Mouse (Mus musculus): Measurements from ENCODE around the gene Arl6ip4.
A peak's percentile ranks its signal among the peaks of the same experiment; 100 is the strongest.

Arl6ip4 gene

GRCm38 (mm10) chr5:124095077-124095581 lies 20.8 kb upstream of the Arl6ip4 start:
- peak; percentile 59 for DNase-seq (ENCODE audit: low spot score)

GRCm38 (mm10) chr5:124095596-124096232 lies 20.2 kb upstream of the Arl6ip4 start, which contains the start of gene Abcb9:
Gene Abcb9 (minus strand): TSS chr5:124095798.
- peak; percentile 99 for DNase-seq (ENCODE audit: low spot score)

GRCm38 (mm10) chr5:124098923-124099322 lies 17.0 kb upstream of the Arl6ip4 start:
- no peak for DNase-seq (ENCODE audit: low spot score)

DNA sequence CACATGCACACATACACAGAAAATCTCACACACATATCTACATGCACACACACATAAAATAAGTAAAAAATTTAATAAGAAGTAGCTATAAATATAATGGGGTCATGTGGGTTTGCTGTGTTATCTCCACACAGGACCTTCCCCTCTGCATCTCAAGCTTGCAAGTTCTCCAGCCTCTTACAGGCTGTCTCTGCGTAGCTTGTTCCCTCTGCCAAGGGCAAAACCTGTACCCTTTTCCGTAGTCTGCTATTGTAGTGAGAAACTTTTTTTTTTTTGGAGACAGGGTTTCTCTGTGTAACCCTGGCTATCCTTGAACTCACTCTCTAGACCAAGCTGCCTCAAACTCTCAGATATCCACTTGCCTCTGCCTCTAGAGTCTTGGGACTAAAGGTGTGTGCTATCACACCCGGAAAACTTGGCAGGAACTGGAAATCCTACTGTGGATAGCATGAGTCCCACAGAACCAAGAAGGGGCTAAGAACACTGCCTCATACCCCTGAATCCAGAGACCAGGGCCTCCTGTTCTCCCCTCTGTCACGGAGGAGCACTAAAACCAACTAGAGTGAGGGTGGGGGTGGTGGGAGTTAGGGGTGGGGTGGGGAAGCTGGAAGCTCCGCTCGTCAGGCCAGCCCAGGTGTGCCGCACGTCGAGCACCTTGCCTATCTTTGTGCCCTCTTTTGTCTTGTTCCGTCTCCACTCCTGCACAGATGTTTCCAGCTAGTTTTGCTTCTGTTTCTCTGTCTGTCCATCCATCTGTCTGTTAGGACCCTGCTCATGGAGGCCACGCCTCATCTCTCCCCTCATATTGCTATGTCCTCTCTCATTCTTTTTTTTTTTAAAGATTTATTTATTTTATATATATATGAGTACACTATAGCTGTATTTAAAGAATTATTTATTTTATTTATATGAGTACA lies 15.5 kb upstream of the Arl6ip4 start:
- DNase-seq (ENCODE audit: low spot score) = no peak

- no peak for DNase-seq (ENCODE audit: low spot score)
Measured at GRCm38 (mm10) chr5:124102326-124102725, 13.6 kb upstream of the Arl6ip4 start.

GRCm38 (mm10) chr5:124103020-124103419 lies 12.9 kb upstream of the Arl6ip4 start:
- no peak for DNase-seq (ENCODE audit: low spot score)

GRCm38 (mm10) chr5:124103552-124103951 lies 12.3 kb upstream of the Arl6ip4 start:
- no peak for DNase-seq (ENCODE audit: low spot score)

DNA sequence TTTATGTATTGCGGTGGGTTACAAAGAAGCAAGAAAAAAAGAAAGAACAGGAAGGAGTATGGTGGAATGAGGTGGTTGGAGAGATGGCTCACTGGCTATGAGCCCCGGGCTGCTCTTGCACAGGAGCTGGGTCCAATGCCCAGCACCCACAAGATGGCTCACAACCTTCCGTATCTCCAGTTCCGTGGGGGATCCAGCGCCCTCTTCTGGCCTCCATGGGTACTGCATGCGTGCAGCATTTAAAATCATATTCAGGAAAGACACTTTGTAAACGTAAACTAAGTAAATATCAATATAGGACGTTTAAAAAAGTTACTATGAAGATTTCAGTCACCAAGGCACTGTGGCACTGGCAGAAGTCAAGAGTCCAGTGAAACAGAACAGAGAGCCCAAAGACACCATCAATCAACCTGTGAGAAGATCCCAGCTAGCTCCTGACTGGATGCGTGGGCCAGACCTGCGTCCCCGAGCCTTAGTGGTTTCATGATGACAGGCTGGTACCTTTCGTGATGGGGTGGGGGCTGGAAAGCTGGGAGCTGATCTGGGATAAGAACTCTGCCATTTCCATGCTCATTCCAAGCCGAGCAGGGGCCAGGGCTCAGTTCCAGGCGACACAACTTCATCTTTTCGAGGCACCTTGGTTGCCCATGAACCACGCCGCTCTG lies 4.7 kb upstream of the Arl6ip4 start:
- DNase-seq (ENCODE audit: low spot score) = peak; percentile 55

GRCm38 (mm10) chr5:124111742-124112497 lies 4.0 kb upstream of the Arl6ip4 start, which contains the start of gene Ogfod2:
Gene Ogfod2 (plus strand): TSS chr5:124112297.
- DNase-seq (ENCODE audit: low spot score) = peak; percentile 95

GRCm38 (mm10) chr5:124112531-124112930 lies 3.4 kb upstream of the Arl6ip4 start:
- peak; percentile 66 for DNase-seq (ENCODE audit: low spot score)

GRCm38 (mm10) chr5:124113030-124113429 lies 2.9 kb upstream of the Arl6ip4 start:
- no peak for DNase-seq (ENCODE audit: low spot score)

GRCm38 (mm10) chr5:124114276-124115025 lies 1.4 kb upstream of the Arl6ip4 start:
- no peak for DNase-seq (ENCODE audit: low spot score)

GRCm38 (mm10) chr5:124115531-124115930 lies 358 bp upstream of the Arl6ip4 start:
- DNase-seq (ENCODE audit: low spot score) = no peak

GRCm38 (mm10) chr5:124119204-124119603 lies 3.3 kb downstream of the Arl6ip4 start:
- DNase-seq (ENCODE audit: low spot score) = no peak

DNA sequence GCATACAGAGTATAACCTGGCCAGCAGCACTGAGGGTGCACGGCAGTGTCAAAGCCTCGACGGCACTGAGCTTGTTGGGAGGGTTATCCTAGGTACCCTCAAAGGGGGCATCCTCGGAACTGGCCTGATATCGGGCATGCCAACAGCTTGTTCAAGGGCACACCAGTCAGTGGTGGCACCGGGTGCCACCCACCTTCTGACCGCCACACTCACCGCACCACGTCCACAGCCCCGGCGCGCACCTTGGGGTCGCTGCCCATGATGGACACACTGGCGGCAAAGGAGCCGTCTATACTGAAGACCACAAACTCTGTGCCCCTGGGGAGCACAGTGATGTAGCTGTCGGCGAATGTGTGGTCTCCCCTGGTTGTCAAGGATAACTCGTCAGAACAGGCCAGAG lies 6.5 kb downstream of the Arl6ip4 start:
- no peak for DNase-seq (ENCODE audit: low spot score)

DNA sequence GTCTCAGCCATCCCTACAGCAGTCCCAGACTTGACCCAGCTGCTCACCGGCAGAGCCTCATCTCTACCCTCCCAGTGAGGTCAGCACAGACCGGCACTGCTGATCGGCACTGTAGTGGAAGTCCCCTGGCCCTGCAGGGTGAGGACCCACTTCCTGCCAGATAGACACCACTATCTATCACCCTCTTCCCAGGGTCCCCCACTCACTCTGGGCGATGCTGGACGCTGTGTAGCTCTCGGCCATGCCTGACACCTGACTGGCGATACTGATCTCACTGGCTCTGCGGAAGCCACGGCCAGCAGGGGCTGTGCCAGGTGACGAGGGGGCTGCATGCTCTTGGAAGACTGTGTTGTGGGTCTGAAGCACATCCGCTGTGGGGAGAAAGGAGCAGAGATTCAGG lies 9.2 kb downstream of the Arl6ip4 start:
- no peak for DNase-seq (ENCODE audit: low spot score)

- no peak for DNase-seq (ENCODE audit: low spot score)
Measured at GRCm38 (mm10) chr5:124134261-124134660, 18.4 kb downstream of the Arl6ip4 start.

DNA sequence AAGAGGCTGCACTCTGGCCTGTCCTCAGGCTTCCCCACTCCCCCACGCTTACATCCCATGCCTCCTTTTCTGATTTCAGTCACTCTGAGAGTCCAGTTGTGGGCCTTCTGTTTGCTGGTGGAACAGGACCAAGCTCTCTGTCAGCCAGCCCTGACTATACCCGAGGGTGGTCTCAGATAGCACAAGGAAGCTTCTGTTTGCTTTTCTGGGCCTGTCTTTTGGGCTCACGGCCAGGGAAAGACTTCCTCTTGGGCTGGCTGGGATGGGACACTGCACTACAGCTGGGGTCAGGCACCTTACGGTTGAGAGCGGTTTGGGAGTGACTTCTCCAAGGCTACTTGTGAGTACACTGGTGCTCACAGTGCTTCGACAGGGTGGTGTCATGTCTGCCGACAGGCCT lies 22.2 kb downstream of the Arl6ip4 start:
- no peak for DNase-seq (ENCODE audit: low spot score)

- no peak for DNase-seq (ENCODE audit: low spot score)
Measured at GRCm38 (mm10) chr5:124149028-124149427, 33.1 kb downstream of the Arl6ip4 start.

- no peak for DNase-seq (ENCODE audit: low spot score)
Measured at GRCm38 (mm10) chr5:124150895-124151294, 35.0 kb downstream of the Arl6ip4 start.

GRCm38 (mm10) chr5:124152734-124153133 lies 36.8 kb downstream of the Arl6ip4 start:
- DNase-seq (ENCODE audit: low spot score) = no peak
